Mouse (Mus musculus) adrenal gland, adult 18-20 months (tissue): ENCODE data around the gene Il1r1. TPM values are rescaled to one million over a fixed set of nuclear protein-coding genes. Genes with fewer than 3 reads are reported as not detected.

ENCODE experiments used
- DNase-seq, 2 experiments: peaks; one replicate each; pipeline ENCODE4 v3.0.0; 2021 to 2022; ENCODE audit warnings: low spot score in 2 of 2
- total RNA-seq, 2 experiments: library from RNA; stranded (reverse); gene quantifications; 1 replicate in 1 of 2; 2 replicates in 1 of 2; pipeline ENCODE4 v1.2.3; 2021

Gene Il1r1
- total RNA-seq, 2 experiments from 2014 or later = 3.6 to 4.3 TPM

- DNase-seq = no peak
These were observed 5.5 kb downstream of the Il1r1 start for GRCm38 (mm10) chr1:40230336-40230735.

GRCm38 (mm10) chr1:40231116-40231515 is 6.2 kb downstream of the Il1r1 start:
- DNase-seq = no peak

GRCm38 (mm10) chr1:40233217-40233616 is 8.3 kb downstream of the Il1r1 start:
- no peak for DNase-seq

GRCm38 (mm10) chr1:40233621-40234020 is 8.7 kb downstream of the Il1r1 start:
- no peak for DNase-seq

- DNase-seq = no peak
These were observed 10.8 kb downstream of the Il1r1 start for GRCm38 (mm10) chr1:40235597-40236249.

DNA sequence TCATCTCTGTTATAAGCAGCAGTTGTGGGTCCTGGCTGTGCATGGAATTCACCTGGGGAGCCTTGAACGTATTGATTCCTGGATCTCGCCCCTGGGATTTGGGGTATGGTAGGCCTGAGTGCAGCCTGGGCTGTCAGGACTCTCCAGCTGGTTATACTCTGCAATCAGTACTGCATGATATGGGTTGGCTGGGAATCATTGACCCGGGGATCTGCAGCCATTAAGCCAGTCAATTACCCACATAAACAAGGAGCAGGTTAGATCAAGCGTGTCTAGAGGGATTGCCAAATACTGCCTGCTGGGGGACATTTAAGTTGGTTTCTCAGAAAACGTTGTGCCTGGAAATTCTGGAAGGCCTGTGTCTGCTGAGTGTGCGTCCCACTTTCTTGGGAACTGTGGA is 11.8 kb downstream of the Il1r1 start:
- no peak for DNase-seq

- no peak for DNase-seq
These were observed 12.2 kb downstream of the Il1r1 start for GRCm38 (mm10) chr1:40237094-40237493.

GRCm38 (mm10) chr1:40240353-40241092 is 15.6 kb downstream of the Il1r1 start:
- DNase-seq = no peak

DNA sequence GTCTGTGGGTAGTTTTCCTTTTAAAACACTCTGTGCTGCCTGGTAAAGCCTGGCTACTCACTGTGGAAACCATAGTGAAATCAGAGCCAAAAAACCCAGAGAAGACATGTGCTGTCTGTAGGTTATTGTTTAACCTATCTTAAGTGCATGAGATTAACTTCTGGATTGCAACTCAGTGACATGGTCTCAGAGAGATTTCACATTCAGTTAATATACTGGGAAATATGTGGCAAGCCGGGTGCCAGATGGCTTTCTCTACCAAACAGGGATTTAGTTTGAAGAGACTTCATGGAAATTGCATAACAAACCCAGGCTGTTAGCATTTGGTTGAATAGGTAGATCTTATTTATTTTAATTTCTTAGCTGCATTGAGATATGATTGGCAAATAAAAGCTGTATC is 17.8 kb downstream of the Il1r1 start:
- DNase-seq = no peak

GRCm38 (mm10) chr1:40243561-40243998 is 18.7 kb downstream of the Il1r1 start:
- DNase-seq = no peak

DNA sequence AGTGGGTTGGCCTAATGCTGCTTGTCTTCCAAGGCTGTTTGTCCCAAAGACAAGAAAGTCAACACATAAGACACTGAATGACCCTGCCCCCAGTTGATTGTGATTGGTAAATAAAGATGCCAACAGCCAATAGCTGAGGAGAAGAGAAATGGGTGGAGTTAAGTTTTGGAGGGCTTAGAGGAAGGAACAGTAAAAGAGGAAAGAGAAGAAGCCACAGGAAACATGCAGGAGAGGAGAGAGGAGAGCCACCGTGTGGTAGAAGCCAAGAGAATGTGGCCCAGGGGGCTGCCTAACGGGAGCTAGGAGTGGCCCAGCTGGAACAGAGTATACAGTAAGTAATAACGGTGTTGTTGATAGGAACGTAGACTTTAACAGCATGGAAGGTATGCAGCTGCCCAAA is 25.5 kb downstream of the Il1r1 start:
- no peak for DNase-seq

- no peak for DNase-seq
These were observed 27.6 kb downstream of the Il1r1 start for GRCm38 (mm10) chr1:40252507-40252906.

GRCm38 (mm10) chr1:40253940-40254339 is 29.1 kb downstream of the Il1r1 start:
- no peak for DNase-seq

GRCm38 (mm10) chr1:40254347-40255057 is 29.6 kb downstream of the Il1r1 start:
- DNase-seq = no peak

GRCm38 (mm10) chr1:40262441-40263121 is 37.7 kb downstream of the Il1r1 start:
- DNase-seq = no peak

- no peak for DNase-seq
These were observed 38.2 kb downstream of the Il1r1 start for GRCm38 (mm10) chr1:40263122-40263498.

GRCm38 (mm10) chr1:40263679-40264078 is 38.8 kb downstream of the Il1r1 start:
- DNase-seq = no peak

- DNase-seq = no peak
These were observed 40.5 kb downstream of the Il1r1 start for GRCm38 (mm10) chr1:40265301-40265835.

GRCm38 (mm10) chr1:40266431-40267260 is 41.8 kb downstream of the Il1r1 start:
- peak; percentile 76 to 77 for DNase-seq

GRCm38 (mm10) chr1:40267846-40268245 is 43.0 kb downstream of the Il1r1 start:
- DNase-seq = no peak
